Mouse (Mus musculus) T-helper 17 cell (primary cell): ENCODE results near the gene Pabpn1.

Experiments used
- in situ Hi-C, 2 experiments: fragments of 300-600 bp; cut with MboI, MseI; formaldehyde crosslinking; loops; 1 replicate in 1 of 2; 2 replicates in 1 of 2; pipeline ENCODE4 v1.15.1; 2025; ENCODE audit warnings: high pct_unique_total_duplicates in 2 of 2

Gene Pabpn1

GRCm38 (mm10) chr14:54893651-54894181, 1.4 kb downstream of the Pabpn1 start:
- in situ Hi-C loops: no loop called here

- in situ Hi-C loops: no loop called here
These were observed 2.2 kb downstream of the Pabpn1 start for GRCm38 (mm10) chr14:54894296-54895151.

DNA sequence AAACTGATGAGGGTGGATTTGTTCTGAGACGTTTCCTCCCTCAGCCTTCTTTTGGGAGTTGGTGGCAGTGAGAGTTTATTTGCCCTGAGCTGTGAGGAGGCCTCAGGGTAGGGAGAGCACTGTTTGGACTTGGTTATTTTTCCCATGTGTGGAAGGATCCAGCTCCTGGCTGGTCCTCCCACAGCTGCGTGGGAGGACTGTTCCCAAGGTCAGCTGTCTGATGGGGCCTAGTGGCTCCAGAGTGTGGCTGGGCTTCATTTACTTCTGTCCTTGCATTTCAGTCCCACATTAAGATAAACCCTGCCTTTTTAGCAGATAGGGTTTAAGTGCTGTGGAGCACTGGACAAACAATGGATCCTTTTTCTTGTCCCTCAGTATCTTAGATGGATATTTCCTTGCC, 5.1 kb downstream of the Pabpn1 start:
- in situ Hi-C loops: no loop called here

DNA sequence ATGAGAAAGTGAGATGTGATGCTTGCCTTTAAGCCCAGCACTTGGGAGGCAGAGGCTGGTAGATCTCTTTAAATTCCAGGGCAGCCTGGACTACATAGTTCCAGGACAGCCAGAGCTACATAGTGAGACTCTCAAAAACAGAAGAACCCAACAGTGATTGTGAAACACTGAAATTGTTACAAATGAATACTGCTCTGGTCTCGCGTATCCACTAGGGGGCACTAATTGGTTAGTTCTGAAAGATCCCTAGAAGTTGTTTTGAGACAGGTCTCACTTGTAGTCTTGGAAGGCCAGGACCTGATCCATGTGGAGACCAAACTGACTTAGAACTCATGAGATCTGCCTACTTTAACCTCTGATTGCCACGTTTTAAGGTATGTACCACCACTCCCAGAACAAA, 8.1 kb downstream of the Pabpn1 start:
- in situ Hi-C loops: loop anchor here in 1 of 2 experiments (25.0 kb wide), 1 partner anchor 1962 kb away; no protein-coding TSS in a partner anchor

GRCm38 (mm10) chr14:54903641-54904040, 11.3 kb downstream of the Pabpn1 start:
- in situ Hi-C loops: loop anchor here in 1 of 2 experiments (25.0 kb wide), 1 partner anchor 1959 kb away; no protein-coding TSS in a partner anchor

GRCm38 (mm10) chr14:54908682-54909081, 16.4 kb downstream of the Pabpn1 start:
- in situ Hi-C loops: loop anchor here in 1 of 2 experiments (25.0 kb wide), 1 partner anchor 1954 kb away; no protein-coding TSS in a partner anchor

- in situ Hi-C loops: loop anchor here in 1 of 2 experiments (25.0 kb wide), 1 partner anchor 1950 kb away; no protein-coding TSS in a partner anchor
These were observed 20.0 kb downstream of the Pabpn1 start for GRCm38 (mm10) chr14:54912109-54912850.

- in situ Hi-C loops: loop anchor here in 1 of 2 experiments (25.0 kb wide), 1 partner anchor 1949 kb away; no protein-coding TSS in a partner anchor
These were observed 20.6 kb downstream of the Pabpn1 start, which contains the start of gene Slc22a17 for GRCm38 (mm10) chr14:54912886-54913285. TSS of gene Slc22a17 (minus strand) at chr14:54913132.

DNA sequence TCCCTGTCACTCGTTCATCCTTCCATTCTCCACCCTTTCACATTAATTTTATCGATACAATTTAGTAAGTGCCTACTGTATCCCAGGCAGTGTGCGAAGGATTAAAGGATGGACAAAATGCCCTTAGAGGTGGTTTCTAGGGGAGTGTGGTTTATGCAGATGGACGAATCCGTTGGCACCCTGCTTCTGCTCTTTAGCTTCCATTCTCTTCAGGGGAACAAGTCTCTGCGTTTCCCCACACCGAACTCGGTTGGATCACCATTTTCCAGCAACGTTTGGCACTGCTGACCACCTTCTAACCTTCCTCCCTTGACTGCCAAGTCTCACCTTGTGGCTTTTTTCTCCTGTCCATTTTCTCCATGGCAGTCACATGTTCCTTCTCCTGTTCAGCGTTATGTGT, 21.0 kb downstream of the Pabpn1 start:
- in situ Hi-C loops: loop anchor here in 1 of 2 experiments (25.0 kb wide), 1 partner anchor 1949 kb away; no protein-coding TSS in a partner anchor

GRCm38 (mm10) chr14:54920076-54920685, 27.9 kb downstream of the Pabpn1 start:
- in situ Hi-C loops: loop anchor here in 1 of 2 experiments (25.0 kb wide), 1 partner anchor 1942 kb away; no protein-coding TSS in a partner anchor

DNA sequence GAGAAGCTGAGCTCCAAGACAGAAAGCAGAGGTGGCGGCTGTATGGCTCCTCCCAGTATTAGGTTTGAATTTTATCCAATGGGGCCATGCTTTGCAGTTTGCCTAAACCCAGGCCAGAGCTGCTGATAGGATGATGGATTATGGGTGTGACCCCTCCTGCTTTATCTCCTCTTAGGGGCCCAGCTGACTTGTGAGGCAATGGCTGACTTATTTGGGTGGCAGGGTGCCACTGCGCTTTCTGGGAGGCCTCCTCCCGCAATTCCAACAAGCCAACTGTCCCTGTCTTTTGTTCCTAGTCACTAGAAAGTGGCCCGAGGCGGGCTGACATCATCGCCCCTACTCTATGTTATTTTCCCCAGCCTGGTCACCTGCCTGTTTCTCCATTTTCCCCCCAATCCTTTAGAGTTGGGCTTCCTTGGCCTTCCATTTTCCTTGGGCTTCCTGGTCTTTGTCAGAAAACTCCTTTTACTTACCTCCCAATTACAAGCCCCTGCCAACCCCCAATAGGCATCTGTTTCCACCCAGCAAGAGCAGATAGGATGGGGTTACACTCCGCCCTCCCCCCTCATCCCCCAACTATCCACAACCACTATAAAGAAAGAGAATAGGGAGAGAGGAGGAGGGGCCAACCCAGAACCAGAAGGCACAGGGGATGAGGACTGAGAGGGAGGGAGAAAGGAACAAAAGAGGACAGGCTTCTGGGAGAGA, 32.5 kb downstream of the Pabpn1 start:
- in situ Hi-C loops: loop anchor here in 1 of 2 experiments (25.0 kb wide), 1 partner anchor 1938 kb away; no protein-coding TSS in a partner anchor

- in situ Hi-C loops: no loop called here
These were observed 33.3 kb downstream of the Pabpn1 start, which contains the start of gene Efs for GRCm38 (mm10) chr14:54925349-54926342. TSS of gene Efs (minus strand) at chr14:54926126.

GRCm38 (mm10) chr14:54926401-54927158, 34.3 kb downstream of the Pabpn1 start:
- in situ Hi-C loops: no loop called here

GRCm38 (mm10) chr14:54927296-54927695, 35.0 kb downstream of the Pabpn1 start:
- in situ Hi-C loops: no loop called here

GRCm38 (mm10) chr14:54929801-54930200, 37.5 kb downstream of the Pabpn1 start:
- in situ Hi-C loops: no loop called here

DNA sequence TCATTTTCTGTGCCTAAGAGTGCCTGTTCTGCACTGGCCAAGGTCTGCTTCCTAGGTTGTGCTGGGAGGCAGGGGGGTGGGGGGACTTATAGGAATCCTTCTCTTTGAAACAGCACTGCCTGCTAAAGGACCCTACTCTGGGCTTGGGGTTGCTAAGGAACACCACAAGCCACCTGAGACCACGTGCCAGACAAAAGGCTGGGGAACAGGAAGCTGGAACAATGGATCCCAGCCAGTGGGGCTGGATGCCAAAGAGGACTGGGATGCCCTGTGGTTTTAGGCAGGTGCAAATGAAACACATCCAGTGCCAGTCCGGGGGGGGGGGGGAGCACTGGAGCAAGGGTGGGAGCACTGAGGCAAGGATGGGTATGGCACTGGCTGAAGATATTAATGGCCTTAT, 38.1 kb downstream of the Pabpn1 start:
- in situ Hi-C loops: no loop called here

- in situ Hi-C loops: no loop called here
These were observed 40.4 kb downstream of the Pabpn1 start, which contains the start of gene Il25 for GRCm38 (mm10) chr14:54932645-54933150. TSS of gene Il25 (plus strand) at chr14:54932695.
